Mouse (Mus musculus) cortical plate, adult 2 months (tissue): ENCODE data around the gene Iqub.

ENCODE experiments used
- CTCF ChIP-seq: fragments of 200-500 bp; IDR thresholded peaks from 2 replicates; pipeline ENCODE4 v1.5.1; 2011; ENCODE audit warnings: mild to moderate bottlenecking, control low read depth, low read length; ENCODE audit not compliant: insufficient read depth; ENCODE audit errors: extremely low read depth
- POLR2A ChIP-seq: fragments of 200-500 bp; IDR thresholded peaks from 2 replicates; pipeline ENCODE4 v1.6.1; 2011; ENCODE audit warnings: mild to moderate bottlenecking, low read length, control low read depth; ENCODE audit not compliant: insufficient read depth; ENCODE audit errors: extremely low read depth

DNA sequence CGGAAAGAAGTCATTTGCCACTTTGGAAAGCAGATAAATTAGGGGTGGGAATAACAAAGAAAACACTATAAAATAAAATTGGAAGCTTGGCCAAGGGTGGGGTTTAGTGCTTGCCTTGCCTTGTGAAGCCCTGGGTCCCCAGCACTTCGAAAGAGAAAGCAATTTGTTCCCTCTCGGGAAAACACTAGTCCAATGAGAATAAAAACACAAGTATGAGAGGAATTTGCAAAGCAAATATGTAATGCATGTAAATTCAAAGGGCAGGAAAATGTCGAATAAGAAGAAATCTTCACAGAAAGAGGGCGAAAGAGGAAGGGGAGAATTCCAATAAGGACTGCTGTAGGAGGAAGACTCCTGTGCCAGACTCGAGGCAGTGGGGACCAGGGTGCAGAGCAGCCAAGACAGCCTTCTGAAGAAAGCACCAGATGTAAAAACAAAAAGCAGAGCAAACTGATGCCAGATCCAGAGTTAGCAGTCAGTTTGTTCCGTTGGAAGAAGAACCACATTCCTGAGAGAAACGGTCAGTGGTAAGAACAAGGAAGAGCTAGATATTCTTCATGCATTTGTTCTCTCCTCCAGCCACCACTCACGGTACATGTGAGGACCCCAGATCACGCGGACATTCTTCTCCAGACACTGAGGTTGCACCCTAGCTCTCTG is 39.7 kb upstream of the Iqub start:
- no peak for TF ChIP-seq CTCF
- TF ChIP-seq POLR2A, result no peak
